Mouse (Mus musculus): ENCODE results near the gene Ptgis. TPM values are rescaled to one million over a fixed set of nuclear protein-coding genes. Genes with fewer than 3 reads are reported as not detected.
A peak's percentile ranks its signal among the peaks of the same experiment; 100 is the strongest.

Ptgis gene
- polyA plus RNA-seq, 1 experiment from 2014 or later = 8.1 TPM

DNA sequence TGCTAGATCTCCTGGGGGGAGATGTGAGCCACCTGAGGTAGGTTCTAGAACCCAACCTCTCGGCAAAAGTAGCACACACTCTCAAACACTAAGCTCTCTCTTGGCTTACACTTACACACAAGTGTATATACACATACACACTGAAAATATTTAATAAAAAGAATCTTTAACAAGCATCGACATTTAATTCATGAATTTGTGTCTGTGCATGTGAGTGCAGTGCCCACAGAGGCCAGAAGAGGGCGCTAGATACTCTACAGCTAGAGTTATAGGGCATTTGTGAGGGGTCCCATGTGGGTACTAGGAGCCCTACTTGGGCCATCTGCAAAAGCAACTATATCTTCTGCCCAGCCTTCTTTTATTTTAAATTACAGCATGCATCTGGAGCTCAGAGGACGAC is 4.5 kb upstream of the Ptgis start:
- no peaks in the 10 kb centered on the region for H3K36me3 ChIP-seq (ENCODE audit: control insufficient read depth, insufficient read depth, low read length)
- H3K4me1 ChIP-seq (replicated peaks; ENCODE audit: control insufficient read depth, insufficient read depth, low read length) = no peaks in the 10 kb centered on the region; the same call in 1 of the 2 replicates
- H3K9ac ChIP-seq (ENCODE audit: low read length) = no peak overlapping the region
- DNase-seq (ENCODE audit: low spot score) (no peak), ATAC-seq (replicated peaks; ENCODE audit: low FRiP score) (no peak)
- H3K27me3 ChIP-seq (ENCODE audit: control insufficient read depth, insufficient read depth, low read length) = no peaks in the 10 kb centered on the region
- no peak overlapping the region for H3K4me3 ChIP-seq (ENCODE audit: low read depth, low read length)
- no peak overlapping the region for H3K27ac ChIP-seq (ENCODE audit: low read depth, low read length)
- WGBS = 78% methylated on average over 4 of the region's 4 CpGs
- 0 out of 2 replicates have a peak, but pooled peaks cover 2% of the 10 kb centered on the region for H3K9me3 ChIP-seq (ENCODE audit: control insufficient read depth, low read length)
- H3K4me2 ChIP-seq (ENCODE audit: low read depth, low read length, severe bottlenecking) = no peak overlapping the region

GRCm38 (mm10) chr2:167243831-167244563 is 3.6 kb upstream of the Ptgis start:
- Histone ChIP-seq H3K9me3 (ENCODE audit: control insufficient read depth, low read length) (0 out of 2 replicates have a peak, but pooled peaks cover 2% of the 10 kb centered on the region), H3K4me3 (ENCODE audit: low read depth, low read length) (no peak overlapping the region), H3K4me1 (replicated peaks; ENCODE audit: control insufficient read depth, insufficient read depth, low read length) (no peaks in the 10 kb centered on the region; the same call in 1 of the 2 replicates), H3K9ac (ENCODE audit: low read length) (no peak overlapping the region), H3K27ac (ENCODE audit: low read depth, low read length) (no peak overlapping the region), H3K27me3 (ENCODE audit: control insufficient read depth, insufficient read depth, low read length) (no peaks in the 10 kb centered on the region), H3K36me3 (ENCODE audit: control insufficient read depth, insufficient read depth, low read length) (no peaks in the 10 kb centered on the region), H3K4me2 (ENCODE audit: low read depth, low read length, severe bottlenecking) (no peak overlapping the region)
- WGBS = 94% methylated on average over 4 of the region's 4 CpGs
- ATAC-seq (replicated peaks; ENCODE audit: low FRiP score) (no peak), DNase-seq (ENCODE audit: low spot score) (no peak)

- Histone ChIP-seq H3K9me3 (ENCODE audit: control insufficient read depth, low read length) (no peaks in the 10 kb centered on the region), H3K4me1 (replicated peaks; ENCODE audit: control insufficient read depth, insufficient read depth, low read length) (peaks cover 2% of the 10 kb centered on the region; the same call in 1 of the 2 replicates), H3K27me3 (ENCODE audit: control insufficient read depth, insufficient read depth, low read length) (no peaks in the 10 kb centered on the region), H3K9ac (ENCODE audit: low read length) (peak overlapping the region; percentile 12; the same call in 1 of the 2 replicates), H3K4me2 (ENCODE audit: low read depth, low read length, severe bottlenecking) (peak overlapping the region; percentile 91; the same call in 1 of the 2 replicates), H3K27ac (ENCODE audit: low read depth, low read length) (no peak overlapping the region), H3K36me3 (ENCODE audit: control insufficient read depth, insufficient read depth, low read length) (no peaks in the 10 kb centered on the region), H3K4me3 (ENCODE audit: low read depth, low read length) (no peak overlapping the region)
- ATAC-seq (replicated peaks; ENCODE audit: low FRiP score) = no peak
- no peak for DNase-seq (ENCODE audit: low spot score)
- WGBS = 30% methylated on average over 12 of the region's 12 CpGs
Observed at GRCm38 (mm10) chr2:167239262-167239661, 1.1 kb downstream of the Ptgis start.

DNA sequence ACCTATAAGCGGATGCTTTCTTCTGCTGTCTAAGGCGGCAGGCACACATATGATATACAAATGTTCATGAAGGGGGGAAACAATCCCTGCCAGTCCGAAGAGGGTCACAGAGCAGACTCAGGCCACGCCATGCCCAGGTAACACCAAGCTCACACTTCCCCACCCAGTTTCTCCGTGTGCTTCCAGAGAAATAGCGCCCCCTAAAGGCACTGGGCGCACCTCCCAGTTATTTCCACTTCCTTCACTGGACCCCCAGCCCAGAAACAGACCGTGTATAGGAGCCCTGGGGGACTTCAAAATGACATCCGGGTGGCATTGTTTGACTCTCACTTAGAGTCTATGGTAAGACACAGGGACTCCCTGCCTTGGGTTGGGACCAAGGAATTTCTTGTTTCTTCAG is 3.2 kb downstream of the Ptgis start:
- Histone ChIP-seq H3K27me3 (ENCODE audit: control insufficient read depth, insufficient read depth, low read length) (no peaks in the 10 kb centered on the region), H3K4me3 (ENCODE audit: low read depth, low read length) (no peak overlapping the region), H3K36me3 (ENCODE audit: control insufficient read depth, insufficient read depth, low read length) (no peaks in the 10 kb centered on the region), H3K9me3 (ENCODE audit: control insufficient read depth, low read length) (no peaks in the 10 kb centered on the region), H3K4me2 (ENCODE audit: low read depth, low read length, severe bottlenecking) (no peak overlapping the region), H3K9ac (ENCODE audit: low read length) (no peak overlapping the region), H3K4me1 (replicated peaks; ENCODE audit: control insufficient read depth, insufficient read depth, low read length) (peaks cover 2% of the 10 kb centered on the region; the same call in 1 of the 2 replicates), H3K27ac (ENCODE audit: low read depth, low read length) (no peak overlapping the region)
- 80% methylated on average over 9 of the region's 9 CpGs for WGBS
- no peak for DNase-seq (ENCODE audit: low spot score)
- no peak for ATAC-seq (replicated peaks; ENCODE audit: low FRiP score)

- H3K36me3 ChIP-seq (ENCODE audit: control insufficient read depth, insufficient read depth, low read length) = no peaks in the 10 kb centered on the region
- ATAC-seq (replicated peaks; ENCODE audit: low FRiP score) (no peak), DNase-seq (ENCODE audit: low spot score) (no peak)
- no peak overlapping the region for H3K9ac ChIP-seq (ENCODE audit: low read length)
- no peaks in the 10 kb centered on the region for H3K27me3 ChIP-seq (ENCODE audit: control insufficient read depth, insufficient read depth, low read length)
- WGBS = 92% methylated on average over 4 of the region's 4 CpGs
- H3K4me1 ChIP-seq (replicated peaks; ENCODE audit: control insufficient read depth, insufficient read depth, low read length) = peaks cover 2% of the 10 kb centered on the region; the same call in 1 of the 2 replicates
- H3K27ac ChIP-seq (ENCODE audit: low read depth, low read length) = no peak overlapping the region
- H3K4me3 ChIP-seq (ENCODE audit: low read depth, low read length) = no peak overlapping the region
- no peaks in the 10 kb centered on the region for H3K9me3 ChIP-seq (ENCODE audit: control insufficient read depth, low read length)
- H3K4me2 ChIP-seq (ENCODE audit: low read depth, low read length, severe bottlenecking) = no peak overlapping the region
Observed at GRCm38 (mm10) chr2:167236174-167236573, 4.2 kb downstream of the Ptgis start.

DNA sequence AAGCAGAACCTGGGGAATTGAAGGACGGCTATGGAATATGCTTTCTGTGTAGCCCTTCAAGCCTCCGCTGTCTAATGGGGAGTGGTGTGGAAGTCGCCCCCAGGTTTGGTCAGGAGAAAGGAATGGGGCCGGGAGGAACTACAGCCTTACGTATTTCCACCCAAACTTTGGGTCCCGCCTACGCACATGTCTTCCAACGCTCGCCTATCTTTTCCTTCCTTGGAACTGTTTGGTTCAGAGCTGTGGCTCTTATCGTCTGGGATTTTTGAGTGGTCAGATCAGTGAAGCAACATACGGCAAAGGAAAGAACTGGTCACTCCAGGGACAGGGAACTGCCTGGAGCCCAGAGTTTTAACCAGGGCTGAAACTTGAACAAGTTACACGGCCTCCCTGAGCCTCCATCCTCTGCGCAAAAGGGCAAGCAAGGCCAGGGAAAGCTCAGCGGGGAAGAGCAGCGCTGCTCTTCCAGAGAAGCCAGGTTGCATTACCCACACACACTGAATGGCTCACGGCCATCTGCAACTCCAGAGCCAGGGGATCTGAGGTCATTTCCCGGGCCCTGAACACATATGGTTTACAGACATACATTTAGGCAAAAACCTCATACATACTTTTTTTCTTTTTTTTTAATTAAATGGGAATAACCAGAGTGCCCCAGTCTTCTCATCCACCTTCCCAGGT is 4.9 kb downstream of the Ptgis start:
- Histone ChIP-seq H3K4me3 (ENCODE audit: low read depth, low read length) (no peak overlapping the region), H3K9ac (ENCODE audit: low read length) (no peak overlapping the region), H3K27me3 (ENCODE audit: control insufficient read depth, insufficient read depth, low read length) (no peaks in the 10 kb centered on the region), H3K27ac (ENCODE audit: low read depth, low read length) (no peak overlapping the region), H3K9me3 (ENCODE audit: control insufficient read depth, low read length) (no peaks in the 10 kb centered on the region), H3K4me1 (replicated peaks; ENCODE audit: control insufficient read depth, insufficient read depth, low read length) (peaks cover 4% of the 10 kb centered on the region; the same call in 1 of the 2 replicates), H3K36me3 (ENCODE audit: control insufficient read depth, insufficient read depth, low read length) (no peaks in the 10 kb centered on the region), H3K4me2 (ENCODE audit: low read depth, low read length, severe bottlenecking) (no peak overlapping the region)
- 76% methylated on average over 17 of the region's 17 CpGs for WGBS
- ATAC-seq (replicated peaks; ENCODE audit: low FRiP score) (no peak), DNase-seq (ENCODE audit: low spot score) (no peak)

DNA sequence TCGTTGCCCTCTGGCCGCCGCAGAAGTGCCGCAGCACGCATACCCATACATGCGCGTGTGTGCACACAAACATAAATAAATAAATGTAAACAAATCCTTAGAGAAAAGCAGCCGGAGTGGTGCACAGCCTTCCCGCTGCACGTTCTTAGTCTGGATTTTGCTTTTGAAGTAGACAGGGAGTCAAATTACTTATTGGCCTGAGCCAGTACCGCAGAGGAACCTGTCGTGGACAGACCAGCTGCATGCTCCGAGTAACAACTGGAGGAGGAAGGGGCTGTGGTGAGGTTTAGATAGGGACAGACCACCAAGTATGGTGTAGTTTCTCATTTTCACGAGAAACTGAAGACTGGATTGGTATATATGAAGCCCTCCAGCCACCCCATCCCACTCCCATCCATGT is 6.6 kb downstream of the Ptgis start:
- H3K36me3 ChIP-seq (ENCODE audit: control insufficient read depth, insufficient read depth, low read length) = no peaks in the 10 kb centered on the region

GRCm38 (mm10) chr2:167233009-167233335 is 7.4 kb downstream of the Ptgis start:
- Histone ChIP-seq H3K27me3 (ENCODE audit: control insufficient read depth, insufficient read depth, low read length) (no peaks in the 10 kb centered on the region), H3K4me2 (ENCODE audit: low read depth, low read length, severe bottlenecking) (no peak overlapping the region), H3K27ac (ENCODE audit: low read depth, low read length) (no peak overlapping the region), H3K4me3 (ENCODE audit: low read depth, low read length) (no peak overlapping the region), H3K36me3 (ENCODE audit: control insufficient read depth, insufficient read depth, low read length) (no peaks in the 10 kb centered on the region), H3K4me1 (replicated peaks; ENCODE audit: control insufficient read depth, insufficient read depth, low read length) (peaks cover 5% of the 10 kb centered on the region; the same call in 1 of the 2 replicates), H3K9ac (ENCODE audit: low read length) (no peak overlapping the region), H3K9me3 (ENCODE audit: control insufficient read depth, low read length) (no peaks in the 10 kb centered on the region)
- 76% methylated on average over 5 of the region's 5 CpGs for WGBS
- no peak for DNase-seq (ENCODE audit: low spot score)
- no peak for ATAC-seq (replicated peaks; ENCODE audit: low FRiP score)

More for the DNA sequence above, 6.6 kb downstream of the Ptgis start:
- Histone ChIP-seq H3K9me3 (ENCODE audit: control insufficient read depth, low read length) (no peaks in the 10 kb centered on the region), H3K27ac (ENCODE audit: low read depth, low read length) (no peak overlapping the region), H3K4me2 (ENCODE audit: low read depth, low read length, severe bottlenecking) (no peak overlapping the region), H3K4me3 (ENCODE audit: low read depth, low read length) (no peak overlapping the region), H3K4me1 (replicated peaks; ENCODE audit: control insufficient read depth, insufficient read depth, low read length) (peaks cover 5% of the 10 kb centered on the region; the same call in 1 of the 2 replicates), H3K27me3 (ENCODE audit: control insufficient read depth, insufficient read depth, low read length) (no peaks in the 10 kb centered on the region), H3K9ac (ENCODE audit: low read length) (no peak overlapping the region)
- ATAC-seq (replicated peaks; ENCODE audit: low FRiP score) = no peak
- WGBS = 56% methylated on average over 14 of the region's 14 CpGs
- DNase-seq (ENCODE audit: low spot score) = no peak
